Comparison of ENCODE assay signal across 8 mouse cellular contexts in genomic region chr9:37359331-37360220, GRCm38 (mm10). TPM values are rescaled to one million over a fixed set of nuclear protein-coding genes. Genes with fewer than 3 reads are reported as not detected.
DNase-seq lines count a peak whose midpoint lies in the region; ATAC-seq and TF ChIP-seq lines count a peak whose summit lies in the region.

No protein-coding gene starts in this region.

- no peak overlapping the region for H3K9ac ChIP-seq in embryonic facial prominence, embryonic 12.5 days
- H3K9ac ChIP-seq in hindbrain, postnatal 0 days (replicated peaks; ENCODE audit: low read length): no peak overlapping the region
- H3K9ac ChIP-seq in neural tube, embryonic 11.5 days (ENCODE audit: low read length): no peak overlapping the region

- 44% methylated on average over 6 of the region's 6 CpGs for WGBS in embryonic facial prominence, embryonic 12.5 days
- 10% methylated on average over 6 of the region's 6 CpGs for WGBS in hindbrain, postnatal 0 days
- 37% methylated on average over 6 of the region's 6 CpGs for WGBS in neural tube, embryonic 11.5 days

- no peak overlapping the region for H3K4me3 ChIP-seq in embryonic facial prominence, embryonic 12.5 days
- no peak overlapping the region for H3K4me3 ChIP-seq in hindbrain, postnatal 0 days (ENCODE audit: low read length)
- H3K4me3 ChIP-seq in neural tube, embryonic 11.5 days (ENCODE audit: low read depth, low read length): no peak overlapping the region

- intact Hi-C loops in left cerebral cortex, postnatal 4 days (cut with DNase I): no loop called here

- peak; percentile 64; the same call in 1 of the 2 replicates for ATAC-seq in embryonic facial prominence, embryonic 12.5 days (ENCODE audit: insufficient number of reproducible peaks, insufficient read depth, low FRiP score, low TSS enrichment)
- ATAC-seq in hindbrain, postnatal 0 days: peak; percentile 91
- ATAC-seq in neural tube, embryonic 11.5 days (ENCODE audit: insufficient read depth, low FRiP score, low TSS enrichment): peak; percentile 82

- TF ChIP-seq CTCF in hindbrain, postnatal 0 days (IDR thresholded peaks at IDR 0.05; ENCODE audit: low read depth): no peak

- H3K4me2 ChIP-seq in embryonic facial prominence, embryonic 12.5 days (replicated peaks): no peak overlapping the region
- no peak overlapping the region for H3K4me2 ChIP-seq in hindbrain, postnatal 0 days (ENCODE audit: low read depth, low read length)
- no peak overlapping the region for H3K4me2 ChIP-seq in neural tube, embryonic 11.5 days (ENCODE audit: low read depth)

- peaks cover 8% of the 10 kb centered on the region for H3K4me1 ChIP-seq in embryonic facial prominence, embryonic 12.5 days
- H3K4me1 ChIP-seq in hindbrain, postnatal 0 days (ENCODE audit: insufficient read depth, low read length): peaks cover 20% of the 10 kb centered on the region; the same call in 1 of the 2 replicates
- H3K4me1 ChIP-seq in neural tube, embryonic 11.5 days (ENCODE audit: control insufficient read depth, insufficient read depth, low read length): no peaks in the 10 kb centered on the region

- H3K27ac ChIP-seq in embryonic facial prominence, embryonic 12.5 days: peak overlapping the region; percentile 58
- peak overlapping the region; percentile 92 for H3K27ac ChIP-seq in hindbrain, postnatal 0 days
- peak overlapping the region; percentile 65 for H3K27ac ChIP-seq in neural tube, embryonic 11.5 days (ENCODE audit: low read depth, low read length)

- no peaks in the 10 kb centered on the region for H3K36me3 ChIP-seq in embryonic facial prominence, embryonic 12.5 days
- H3K36me3 ChIP-seq in hindbrain, postnatal 0 days (ENCODE audit: insufficient read depth, low read length): no peaks in the 10 kb centered on the region
- H3K36me3 ChIP-seq in neural tube, embryonic 11.5 days (ENCODE audit: control insufficient read depth, insufficient read depth, low read length): no peaks in the 10 kb centered on the region

- H3K27me3 ChIP-seq in embryonic facial prominence, embryonic 12.5 days: no peaks in the 10 kb centered on the region
- H3K27me3 ChIP-seq in hindbrain, postnatal 0 days (ENCODE audit: insufficient read depth, low read length): no peaks in the 10 kb centered on the region
- H3K27me3 ChIP-seq in neural tube, embryonic 11.5 days (ENCODE audit: control insufficient read depth, insufficient read depth, low read length): no peaks in the 10 kb centered on the region

- no peaks in the 10 kb centered on the region for H3K9me3 ChIP-seq in embryonic facial prominence, embryonic 12.5 days
- H3K9me3 ChIP-seq in hindbrain, postnatal 0 days (ENCODE audit: low read length): no peaks in the 10 kb centered on the region
- no peaks in the 10 kb centered on the region for H3K9me3 ChIP-seq in neural tube, embryonic 11.5 days (ENCODE audit: control insufficient read depth, low read length)

- peak; percentile 3 to 22 for DNase-seq in cerebellum, postnatal 10 days
- DNase-seq in cerebellum, adult 9-10 months: no peak
- DNase-seq in hindbrain, postnatal 0 days (ENCODE audit: low spot score): peak; percentile 87
- peak; percentile 36 for DNase-seq in left cerebral cortex, postnatal 4 days
- peak; percentile 72 for DNase-seq in neural tube, embryonic 11.5 days (ENCODE audit: low spot score)
- no peak for DNase-seq in thymus, adult 18-20 months
- DNase-seq in thymus, postnatal 14 days: no peak

RNA-seq across cellular contexts. Expression of gene Hepacam, which starts 7.6 kb away (rescaled TPM):
- polyA plus RNA-seq in embryonic facial prominence, embryonic 12.5 days (2016; fragmentation: Nextera tagmentation; extraction: Ambion mirVana): 0.10 TPM in 1 of 2 replicates, not detected in the other
- total RNA-seq in hindbrain, postnatal 0 days (2014; rRNA removed): 40.5 and 45.9 TPM in 2 replicates
- 69.2 and 74.4 TPM in 2 replicates for polyA plus RNA-seq in hindbrain, postnatal 0 days (2015; fragmentation: Nextera tagmentation; extraction: Ambion mirVana)
- total RNA-seq in left cerebral cortex, postnatal 4 days (2021): 10 to 100 TPM; 23.8 to 24.9 TPM
- not detected in 2 replicates for polyA plus RNA-seq in neural tube, embryonic 11.5 days (2014; fragmentation: Nextera tagmentation; extraction: Ambion mirVana)

RNA-seq across cellular contexts. Expression of gene Ccdc15, which starts 11.3 kb away (rescaled TPM):
- polyA plus RNA-seq in embryonic facial prominence, embryonic 12.5 days (2016; fragmentation: Nextera tagmentation; extraction: Ambion mirVana): 8.3 and 8.4 TPM in 2 replicates
- 5.5 and 6.9 TPM in 2 replicates for total RNA-seq in hindbrain, postnatal 0 days (2014; rRNA removed)
- polyA plus RNA-seq in hindbrain, postnatal 0 days (2015; fragmentation: Nextera tagmentation; extraction: Ambion mirVana): 7.1 and 7.4 TPM in 2 replicates
- 1 to 10 TPM; 5.5 to 5.7 TPM for total RNA-seq in left cerebral cortex, postnatal 4 days (2021)
- 6.7 and 7.7 TPM in 2 replicates for polyA plus RNA-seq in neural tube, embryonic 11.5 days (2014; fragmentation: Nextera tagmentation; extraction: Ambion mirVana)

RNA-seq across cellular contexts. Expression of gene Robo4, which starts 42.1 kb away (rescaled TPM):
- 7.7 and 8.9 TPM in 2 replicates for polyA plus RNA-seq in embryonic facial prominence, embryonic 12.5 days (2016; fragmentation: Nextera tagmentation; extraction: Ambion mirVana)
- total RNA-seq in hindbrain, postnatal 0 days (2014; rRNA removed): 12.5 and 13.1 TPM in 2 replicates
- 3.6 and 4.5 TPM in 2 replicates for polyA plus RNA-seq in hindbrain, postnatal 0 days (2015; fragmentation: Nextera tagmentation; extraction: Ambion mirVana)
- total RNA-seq in left cerebral cortex, postnatal 4 days (2021): 1 to 10 TPM; 6.5 to 7.4 TPM
- 6.7 and 11.6 TPM in 2 replicates for polyA plus RNA-seq in neural tube, embryonic 11.5 days (2014; fragmentation: Nextera tagmentation; extraction: Ambion mirVana)

Comparison
In these comparisons a context has a peak if more than half of its experiments do, and no peak if none do; other contexts are left out.
1. DNase-seq: peak in cerebellum, postnatal 10 days (2 of 2), hindbrain, postnatal 0 days (single experiment), left cerebral cortex, postnatal 4 days (single experiment) and neural tube, embryonic 11.5 days (single experiment); none in cerebellum, adult 9-10 months (single experiment), thymus, adult 18-20 months (0 of 2) and thymus, postnatal 14 days (single experiment).
2. RNA of gene Hepacam, which starts 7.6 kb away (polyA plus RNA-seq): 69.2 to 74.4 TPM in hindbrain, postnatal 0 days; not detected in neural tube, embryonic 11.5 days and 0.10 TPM in embryonic facial prominence, embryonic 12.5 days; every median in the first group is over 10 times any median in the second.
3. Peak in every context shown above with its lines, with median percentiles within 50 percentile points of each other: ATAC-seq and H3K27ac ChIP-seq.